Mouse (Mus musculus) heart, embryonic 16.5 days (tissue): ENCODE measurements around the gene Syne3. TPM values are rescaled to one million over a fixed set of nuclear protein-coding genes. Genes with fewer than 3 reads are reported as not detected.

Source experiments
- ATAC-seq: fragments of 200-750 bp; cut with Nextera tagmentation; replicated peaks from 2 replicates; pipeline ENCODE4 v1.8.0; 2017; ENCODE audit warnings: moderate number of reproducible peaks; ENCODE audit not compliant: insufficient read depth, low FRiP score; ENCODE audit errors: extremely low read depth
- H3K27ac ChIP-seq: fragments of 300-500 bp; sonication (generic); 2 replicates; pipeline ENCODE4 v1.5.1; 2014; ENCODE audit warnings: mild to moderate bottlenecking, low read length, control low read depth, moderate library complexity
- H3K27me3 ChIP-seq: fragments of 300-500 bp; sonication (generic); 2 replicates; pipeline ENCODE4 v1.6.1; 2014; ENCODE audit warnings: low read length, mixed read lengths; ENCODE audit not compliant: control insufficient read depth, insufficient read depth
- H3K36me3 ChIP-seq: fragments of 300-500 bp; sonication (generic); 2 replicates; pipeline ENCODE4 v1.6.1; 2014; ENCODE audit not compliant: control insufficient read depth, insufficient read depth
- H3K4me1 ChIP-seq: fragments of 300-500 bp; sonication (generic); 2 replicates; pipeline ENCODE4 v1.6.1; 2014; ENCODE audit warnings: low read length, mixed read lengths; ENCODE audit not compliant: control insufficient read depth, insufficient read depth
- H3K4me2 ChIP-seq: fragments of 300-500 bp; sonication (generic); 2 replicates; pipeline ENCODE4 v1.6.1; 2014; ENCODE audit warnings: low read depth, mild to moderate bottlenecking, control low read depth, low read length
- H3K4me3 ChIP-seq: fragments of 300-500 bp; sonication (generic); 2 replicates; pipeline ENCODE4 v1.5.1; 2014; ENCODE audit warnings: mild to moderate bottlenecking, control low read depth, low read length
- H3K9ac ChIP-seq: fragments of 300-500 bp; sonication (generic); 2 replicates; pipeline ENCODE4 v1.6.1; 2014; ENCODE audit warnings: low read length, control low read depth
- H3K9me3 ChIP-seq: fragments of 300-500 bp; sonication (generic); replicated peaks from 2 replicates; pipeline ENCODE4 v1.6.1; 2016; ENCODE audit warnings: low read length; ENCODE audit not compliant: control insufficient read depth
- WGBS: fragments of 180-500 bp; shearing (Covaris S2); extraction: QIAGEN DNeasy Blood & Tissue Kit; methylation state at CpG from one replicate; pipeline ENCODE4 v1.1.7; 2014; 5-methylcytosine and 5-hydroxymethylcytosine counted together
- polyA plus RNA-seq: library from polyadenylated mRNA; unstranded; fragments of >200 nt; fragmentation: Nextera tagmentation; extraction: Ambion mirVana; gene quantifications from 2 replicates; pipeline ENCODE4 v1.2.1, GENCODE M21; 2015

Gene Syne3
- polyA plus RNA-seq, 1 experiment from 2014 or later: 1.9 TPM

GRCm38 (mm10) chr12:104897051-104897618, 112.5 kb downstream of the Syne3 start:
- no peak for ATAC-seq
- WGBS: 55% methylated on average over 8 of the region's 8 CpGs

GRCm38 (mm10) chr12:104896640-104897039, 113.0 kb downstream of the Syne3 start:
- Histone ChIP-seq H3K4me3 (no peak overlapping the region), H3K27me3 (no peaks in the 10 kb centered on the region), H3K4me2 (no peak overlapping the region), H3K9ac (no peak overlapping the region), H3K27ac (0 out of 2 replicates have a peak overlapping the region, but pooled peaks have one; percentile 4), H3K9me3 (no peaks in the 10 kb centered on the region), H3K36me3 (no peaks in the 10 kb centered on the region), H3K4me1 (peaks cover 11% of the 10 kb centered on the region)
- no peak for ATAC-seq
- 58% methylated on average over 16 of the region's 16 CpGs for WGBS

More at GRCm38 (mm10) chr12:104897051-104897618, 112.5 kb downstream of the Syne3 start:
- no peaks in the 10 kb centered on the region for H3K27me3 ChIP-seq
- no peak overlapping the region for H3K4me3 ChIP-seq
- 0 out of 2 replicates have a peak overlapping the region, but pooled peaks have one; percentile 4 for H3K27ac ChIP-seq
- H3K9ac ChIP-seq: no peak overlapping the region
- H3K4me2 ChIP-seq: no peak overlapping the region
- H3K36me3 ChIP-seq: no peaks in the 10 kb centered on the region
- no peaks in the 10 kb centered on the region for H3K9me3 ChIP-seq
- peaks cover 11% of the 10 kb centered on the region for H3K4me1 ChIP-seq

GRCm38 (mm10) chr12:104892245-104892644, 117.4 kb downstream of the Syne3 start:
- no peaks in the 10 kb centered on the region for H3K27me3 ChIP-seq
- H3K4me1 ChIP-seq: peaks cover 5% of the 10 kb centered on the region; the same call in 1 of the 2 replicates
- WGBS: 88% methylated on average over 3 of the region's 3 CpGs

GRCm38 (mm10) chr12:104890066-104890465, 119.5 kb downstream of the Syne3 start:
- Histone ChIP-seq H3K9ac (no peak overlapping the region), H3K36me3 (no peaks in the 10 kb centered on the region), H3K27me3 (no peaks in the 10 kb centered on the region), H3K27ac (no peak overlapping the region), H3K9me3 (no peaks in the 10 kb centered on the region), H3K4me3 (no peak overlapping the region), H3K4me1 (no peaks in the 10 kb centered on the region), H3K4me2 (no peak overlapping the region)
- 81% methylated on average over 8 of the region's 8 CpGs for WGBS
- ATAC-seq: no peak

More at GRCm38 (mm10) chr12:104892245-104892644, 117.4 kb downstream of the Syne3 start:
- Histone ChIP-seq H3K27ac (no peak overlapping the region), H3K36me3 (no peaks in the 10 kb centered on the region), H3K4me2 (no peak overlapping the region), H3K9ac (no peak overlapping the region), H3K9me3 (no peaks in the 10 kb centered on the region), H3K4me3 (no peak overlapping the region)
- no peak for ATAC-seq

- Histone ChIP-seq H3K36me3 (no peaks in the 10 kb centered on the region), H3K9ac (no peak overlapping the region), H3K4me2 (no peak overlapping the region), H3K27me3 (no peaks in the 10 kb centered on the region), H3K27ac (no peak overlapping the region), H3K9me3 (0 out of 2 replicates have a peak, but pooled peaks cover 3% of the 10 kb centered on the region), H3K4me1 (no peaks in the 10 kb centered on the region), H3K4me3 (no peak overlapping the region)
- WGBS: 75% methylated on average over 7 of the region's 7 CpGs
- ATAC-seq: no peak
These were observed 123.5 kb downstream of the Syne3 start for GRCm38 (mm10) chr12:104886104-104886503.

GRCm38 (mm10) chr12:104882533-104882932, 127.1 kb downstream of the Syne3 start:
- Histone ChIP-seq H3K9me3 (0 out of 2 replicates have a peak, but pooled peaks cover 3% of the 10 kb centered on the region), H3K27me3 (no peaks in the 10 kb centered on the region), H3K4me1 (no peaks in the 10 kb centered on the region), H3K4me2 (no peak overlapping the region), H3K4me3 (no peak overlapping the region), H3K36me3 (no peaks in the 10 kb centered on the region), H3K9ac (no peak overlapping the region), H3K27ac (no peak overlapping the region)
- ATAC-seq: no peak
- 65% methylated on average over 5 of the region's 5 CpGs for WGBS

- Histone ChIP-seq H3K4me3 (no peak overlapping the region), H3K36me3 (no peaks in the 10 kb centered on the region), H3K4me2 (no peak overlapping the region), H3K9ac (no peak overlapping the region), H3K27ac (no peak overlapping the region), H3K27me3 (no peaks in the 10 kb centered on the region), H3K9me3 (0 out of 2 replicates have a peak, but pooled peaks cover 3% of the 10 kb centered on the region), H3K4me1 (no peaks in the 10 kb centered on the region)
- WGBS: 51% methylated on average over 2 of the region's 2 CpGs
- no peak for ATAC-seq
These were observed 127.5 kb downstream of the Syne3 start for GRCm38 (mm10) chr12:104882061-104882460.

GRCm38 (mm10) chr12:104881518-104882060, 128.0 kb downstream of the Syne3 start:
- H3K27me3 ChIP-seq: no peaks in the 10 kb centered on the region
- no peaks in the 10 kb centered on the region for H3K4me1 ChIP-seq
- H3K9ac ChIP-seq: no peak overlapping the region
- H3K9me3 ChIP-seq: 0 out of 2 replicates have a peak, but pooled peaks cover 3% of the 10 kb centered on the region
- no peak for ATAC-seq
- WGBS: 74% methylated on average over 4 of the region's 4 CpGs
- no peaks in the 10 kb centered on the region for H3K36me3 ChIP-seq
- H3K27ac ChIP-seq: no peak overlapping the region
- no peak overlapping the region for H3K4me2 ChIP-seq
- H3K4me3 ChIP-seq: no peak overlapping the region

- H3K27me3 ChIP-seq: no peaks in the 10 kb centered on the region
- no peaks in the 10 kb centered on the region for H3K36me3 ChIP-seq
- H3K9me3 ChIP-seq: 0 out of 2 replicates have a peak, but pooled peaks cover 3% of the 10 kb centered on the region
- no peak overlapping the region for H3K4me3 ChIP-seq
- no peaks in the 10 kb centered on the region for H3K4me1 ChIP-seq
- H3K9ac ChIP-seq: no peak overlapping the region
- no peak overlapping the region for H3K4me2 ChIP-seq
- H3K27ac ChIP-seq: no peak overlapping the region
- ATAC-seq: no peak
- 84% methylated on average over 12 of the region's 12 CpGs for WGBS
These were observed 129.2 kb downstream of the Syne3 start for GRCm38 (mm10) chr12:104880367-104880766.
